Mouse (Mus musculus) intestine, embryonic 16.5 days (tissue): ENCODE data around the gene Tnfrsf12a. TPM values are rescaled to one million over a fixed set of nuclear protein-coding genes. Genes with fewer than 3 reads are reported as not detected.

Source experiments
- ATAC-seq: fragments of 200-750 bp; cut with Nextera tagmentation; 2 replicates; pipeline ENCODE4 v1.8.0; 2017; ENCODE audit warnings: moderate TSS enrichment, moderate library complexity
- H3K27ac ChIP-seq: fragments of 300-500 bp; sonication (generic); 2 replicates; pipeline ENCODE4 v1.5.1; 2014; ENCODE audit warnings: mild to moderate bottlenecking, low read length
- H3K27me3 ChIP-seq: fragments of 300-500 bp; sonication (generic); replicated peaks from 2 replicates; pipeline ENCODE4 v1.6.1; 2014; ENCODE audit warnings: low read length, control low read depth, mixed read lengths; ENCODE audit not compliant: control insufficient read depth, insufficient read depth
- H3K36me3 ChIP-seq: fragments of 300-500 bp; sonication (generic); 2 replicates; pipeline ENCODE4 v1.6.1; 2014; ENCODE audit warnings: low read length, control low read depth; ENCODE audit not compliant: control insufficient read depth, insufficient read depth
- H3K4me1 ChIP-seq: fragments of 300-500 bp; sonication (generic); 2 replicates; pipeline ENCODE4 v1.6.1; 2014; ENCODE audit warnings: low read length, control low read depth, mixed read lengths; ENCODE audit not compliant: control insufficient read depth, insufficient read depth
- H3K4me2 ChIP-seq: fragments of 300-500 bp; sonication (generic); 2 replicates; pipeline ENCODE4 v1.6.1; 2014; ENCODE audit warnings: low read depth, low read length, control low read depth
- H3K4me3 ChIP-seq: fragments of 300-500 bp; sonication (generic); 2 replicates; pipeline ENCODE4 v1.5.1; 2014; ENCODE audit warnings: mild to moderate bottlenecking, low read length
- H3K9ac ChIP-seq: fragments of 300-500 bp; sonication (generic); 2 replicates; pipeline ENCODE4 v1.6.1; 2014; ENCODE audit warnings: low read depth, low read length
- H3K9me3 ChIP-seq: fragments of 300-500 bp; sonication (generic); 2 replicates; pipeline ENCODE4 v1.6.1; 2016; ENCODE audit warnings: low read length, control low read depth; ENCODE audit not compliant: control insufficient read depth
- WGBS: fragments of 180-500 bp; shearing (Covaris S2); extraction: QIAGEN DNeasy Blood & Tissue Kit; methylation state at CpG from one replicate; pipeline ENCODE4 v1.1.7; 2014; 5-methylcytosine and 5-hydroxymethylcytosine counted together
- polyA plus RNA-seq: library from polyadenylated mRNA; unstranded; fragments of >200 nt; fragmentation: Nextera tagmentation; extraction: Ambion mirVana; gene quantifications from 2 replicates; pipeline ENCODE4 v1.2.1, GENCODE M21; 2015

Gene Tnfrsf12a
- 19.3 and 22.8 TPM in 2 replicates for polyA plus RNA-seq

DNA sequence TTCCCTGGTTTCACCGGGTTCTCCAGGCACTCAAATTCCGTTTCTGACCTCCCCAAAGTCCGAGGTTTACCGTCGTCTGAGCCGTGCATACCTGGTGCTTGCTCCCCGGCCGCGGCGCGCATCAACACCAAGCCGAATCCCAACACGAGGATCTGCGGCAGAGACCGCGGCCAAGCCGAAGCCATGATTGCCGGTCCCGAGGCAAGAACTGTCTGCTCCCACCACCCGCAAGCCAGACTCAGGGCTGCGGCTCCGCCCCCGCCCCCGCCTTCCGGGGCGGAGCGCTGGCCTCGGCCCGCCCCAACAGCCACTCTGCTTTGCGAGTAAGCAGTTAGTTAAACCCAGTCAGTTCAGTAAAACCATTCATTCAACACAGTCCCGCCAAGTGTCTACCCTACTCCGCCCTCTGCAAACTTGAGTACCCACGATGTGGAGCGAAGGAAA lies at the start of gene Tnfrsf12a:
TSS of gene Tnfrsf12a (minus strand) at position 233 of the 444 bp plus-strand sequence.
- Histone ChIP-seq H3K4me2 (peak within 1 kb of the TSS; percentile 97), H3K4me1 (peaks cover 45% of the 10 kb centered on the region), H3K36me3 (no peaks in the 10 kb centered on the region), H3K27me3 (peaks cover 22% of the 10 kb centered on the region; the same call in 1 of the 2 replicates), H3K4me3 (peak within 1 kb of the TSS; percentile 69), H3K27ac (peak within 1 kb of the TSS; percentile 71), H3K9me3 (no peaks in the 10 kb centered on the region), H3K9ac (peak within 1 kb of the TSS; percentile 71)
- WGBS = under 1% methylated on average over 34 of the region's 34 CpGs
- ATAC-seq = peak; percentile 44

DNA sequence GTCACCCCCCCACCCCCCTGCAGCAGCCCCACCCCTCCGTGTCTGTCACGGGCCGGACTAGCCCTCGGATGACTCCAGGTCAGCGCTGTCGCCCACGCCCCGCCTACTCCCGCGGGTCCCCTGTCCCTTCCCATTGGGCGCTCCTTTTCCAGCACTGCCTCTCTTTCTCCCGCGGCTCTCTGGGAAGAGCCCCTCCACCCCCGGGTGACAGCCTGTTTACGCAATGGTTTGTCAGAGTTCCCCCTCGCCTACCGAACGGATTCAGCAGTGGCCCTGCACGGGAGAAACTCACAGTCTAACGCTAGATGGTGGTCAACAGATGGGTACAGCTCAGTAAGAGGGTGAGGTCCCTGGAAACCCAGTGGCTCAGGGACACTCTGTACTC lies 49.5 kb upstream of the Tnfrsf12a start:
- Histone ChIP-seq H3K27me3 (no peaks in the 10 kb centered on the region), H3K27ac (peak overlapping the region; percentile 88), H3K4me2 (peak overlapping the region; percentile 70), H3K4me3 (peak overlapping the region; percentile 83), H3K9ac (peak overlapping the region; percentile 83), H3K36me3 (no peaks in the 10 kb centered on the region), H3K9me3 (no peaks in the 10 kb centered on the region), H3K4me1 (peaks cover 10% of the 10 kb centered on the region)
- ATAC-seq = peak; percentile 90
- WGBS = 1% methylated on average over 18 of the region's 20 CpGs

DNA sequence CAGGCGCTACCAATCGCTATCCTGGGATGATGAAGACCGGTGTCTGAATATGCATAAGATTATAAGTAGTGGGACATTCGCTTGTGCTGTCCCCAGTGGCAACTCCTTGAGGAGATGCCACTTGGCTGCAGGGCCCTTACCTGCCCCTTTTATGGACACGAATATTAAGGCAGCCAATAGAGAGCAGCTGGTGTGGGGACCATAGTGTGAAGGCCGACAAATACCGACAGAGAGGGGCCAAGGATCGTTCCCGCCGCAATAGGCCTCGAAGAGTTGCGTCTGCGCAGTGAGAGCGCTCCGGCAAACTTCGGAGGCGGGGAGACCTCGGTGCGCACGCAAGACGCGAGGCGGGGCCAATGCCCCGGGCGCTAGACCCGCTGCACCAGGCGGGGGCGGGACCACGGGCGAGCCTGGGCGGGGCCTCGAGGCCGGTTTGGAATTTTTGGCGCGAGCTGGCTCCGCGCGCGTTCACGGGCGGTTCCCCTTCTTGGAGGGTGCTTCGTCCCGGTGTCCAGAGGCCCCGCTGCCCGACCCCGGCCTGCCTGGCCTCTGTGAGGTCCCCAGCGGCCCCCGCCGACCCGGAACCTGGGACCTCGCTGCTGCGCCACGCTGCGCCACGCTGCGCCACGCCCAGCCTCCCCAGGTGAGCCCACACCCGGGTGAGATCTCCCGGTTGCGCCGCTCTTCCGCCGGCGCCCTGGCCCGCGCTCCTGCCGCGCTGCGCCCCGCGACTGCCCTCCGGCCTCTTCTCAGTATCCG lies 48.9 kb upstream of the Tnfrsf12a start, which contains the start of gene Pkmyt1:
TSS of gene Pkmyt1 (plus strand) at position 338 of the 759 bp plus-strand sequence.
- no peaks in the 10 kb centered on the region for H3K9me3 ChIP-seq
- peak within 1 kb of the TSS; percentile 88 for H3K27ac ChIP-seq
- no peaks in the 10 kb centered on the region for H3K36me3 ChIP-seq
- peak within 1 kb of the TSS; percentile 83 for H3K4me3 ChIP-seq
- H3K4me1 ChIP-seq = peaks cover 16% of the 10 kb centered on the region
- H3K9ac ChIP-seq = peak within 1 kb of the TSS; percentile 83
- H3K4me2 ChIP-seq = peak within 1 kb of the TSS; percentile 70
- ATAC-seq = peak; percentile 94
- 1% methylated on average over 73 of the region's 73 CpGs for WGBS
- no peaks in the 10 kb centered on the region for H3K27me3 ChIP-seq

DNA sequence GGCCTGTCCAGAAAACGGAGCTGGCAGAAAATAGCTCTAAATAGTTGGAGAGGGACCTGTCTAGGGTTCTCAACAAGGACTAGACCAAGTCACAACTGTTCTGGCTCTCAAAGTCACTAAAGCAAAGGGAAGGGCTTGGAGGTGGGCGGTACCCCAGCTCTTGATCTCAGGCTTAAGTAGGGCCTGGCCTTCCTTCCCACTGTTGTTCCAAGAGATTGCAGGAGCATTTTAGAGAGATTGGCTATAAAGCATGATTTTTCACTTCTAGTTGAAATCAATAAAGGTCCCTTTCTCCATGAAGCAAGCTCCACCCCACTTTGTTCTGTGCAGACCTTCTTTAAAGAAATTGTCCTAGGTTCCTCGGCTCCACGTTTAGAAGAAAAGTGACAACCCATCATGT lies 48.2 kb upstream of the Tnfrsf12a start:
- Histone ChIP-seq H3K27ac (peak overlapping the region; percentile 69), H3K4me1 (peaks cover 17% of the 10 kb centered on the region), H3K4me2 (peak overlapping the region; percentile 70), H3K9ac (peak overlapping the region; percentile 69), H3K9me3 (no peaks in the 10 kb centered on the region), H3K36me3 (no peaks in the 10 kb centered on the region), H3K27me3 (no peaks in the 10 kb centered on the region), H3K4me3 (peak overlapping the region; percentile 83)
- WGBS = 55% methylated on average over 4 of the region's 4 CpGs
- no peak for ATAC-seq

DNA sequence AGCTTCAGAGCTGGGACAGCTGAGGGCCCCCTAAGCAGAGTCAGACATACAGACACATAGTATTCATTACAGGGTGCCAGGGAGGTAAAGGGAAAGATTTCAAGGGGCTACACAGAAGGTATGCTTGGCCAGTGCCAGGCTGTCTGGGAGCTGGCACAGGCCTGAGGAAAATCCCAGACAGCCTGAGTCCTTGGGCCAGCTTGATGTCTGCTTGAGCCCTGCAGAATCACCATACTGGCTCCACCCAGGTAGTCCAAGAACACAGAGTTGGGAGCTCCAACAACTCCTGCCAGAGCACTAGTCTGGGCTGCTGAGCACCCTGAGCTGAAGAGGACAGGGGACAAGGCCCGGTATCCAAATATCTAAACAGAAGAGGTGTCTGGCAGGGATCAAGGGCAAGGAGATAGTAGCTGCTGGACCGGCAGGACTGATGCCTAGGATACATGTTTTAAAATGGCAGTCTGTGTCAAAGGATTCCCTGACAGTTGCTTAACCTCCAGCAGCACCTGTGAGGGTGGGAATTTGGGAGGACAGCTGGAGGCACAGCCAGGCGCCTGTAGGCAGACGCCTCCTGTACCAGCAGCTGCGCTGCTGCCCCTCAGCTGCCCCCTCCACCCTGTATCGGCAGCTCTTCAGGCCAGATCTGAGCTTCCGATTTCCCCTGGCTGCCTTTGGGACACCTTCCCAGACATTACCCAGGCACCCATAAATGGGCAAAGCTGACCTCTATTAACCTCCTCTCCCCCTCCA lies 45.3 kb upstream of the Tnfrsf12a start, which contains the start of gene 1520401A03Rik:
TSS of gene 1520401A03Rik (minus strand) at position 408 of the 750 bp plus-strand sequence.
- no peak for ATAC-seq
- Histone ChIP-seq H3K4me1 (peaks cover 17% of the 10 kb centered on the region), H3K4me2 (no peak within 1 kb of the TSS), H3K27ac (no peak within 1 kb of the TSS), H3K9ac (no peak within 1 kb of the TSS), H3K4me3 (no peak within 1 kb of the TSS), H3K27me3 (no peaks in the 10 kb centered on the region), H3K36me3 (no peaks in the 10 kb centered on the region), H3K9me3 (no peaks in the 10 kb centered on the region)
- 62% methylated on average over 7 of the region's 7 CpGs for WGBS

DNA sequence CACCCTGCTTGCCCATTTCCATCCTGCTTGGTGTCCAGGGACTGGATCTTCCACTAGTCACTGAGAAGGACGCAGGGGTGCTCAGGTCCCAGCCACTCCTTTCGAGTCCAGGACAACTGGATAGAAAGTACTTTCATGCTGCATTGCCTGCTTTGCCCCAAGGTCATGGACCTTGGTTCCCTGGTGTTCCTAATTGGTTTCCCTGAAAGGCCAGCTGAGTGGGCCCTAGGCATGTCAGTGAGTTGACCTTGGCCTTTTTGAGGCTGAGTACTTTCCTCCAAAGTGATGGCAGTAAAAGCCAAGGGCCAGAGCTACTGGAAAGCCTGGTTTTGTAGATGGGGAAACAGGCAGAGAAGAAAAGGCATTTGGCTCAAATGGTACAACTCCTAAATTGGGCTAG lies 44.6 kb upstream of the Tnfrsf12a start:
- H3K36me3 ChIP-seq = no peaks in the 10 kb centered on the region
- no peak overlapping the region for H3K27ac ChIP-seq
- WGBS = 74% methylated on average over 2 of the region's 2 CpGs
- H3K4me2 ChIP-seq = no peak overlapping the region
- H3K4me1 ChIP-seq = peaks cover 17% of the 10 kb centered on the region
- H3K27me3 ChIP-seq = no peaks in the 10 kb centered on the region
- H3K9me3 ChIP-seq = no peaks in the 10 kb centered on the region
- H3K4me3 ChIP-seq = no peak overlapping the region
- no peak for ATAC-seq
- H3K9ac ChIP-seq = no peak overlapping the region

DNA sequence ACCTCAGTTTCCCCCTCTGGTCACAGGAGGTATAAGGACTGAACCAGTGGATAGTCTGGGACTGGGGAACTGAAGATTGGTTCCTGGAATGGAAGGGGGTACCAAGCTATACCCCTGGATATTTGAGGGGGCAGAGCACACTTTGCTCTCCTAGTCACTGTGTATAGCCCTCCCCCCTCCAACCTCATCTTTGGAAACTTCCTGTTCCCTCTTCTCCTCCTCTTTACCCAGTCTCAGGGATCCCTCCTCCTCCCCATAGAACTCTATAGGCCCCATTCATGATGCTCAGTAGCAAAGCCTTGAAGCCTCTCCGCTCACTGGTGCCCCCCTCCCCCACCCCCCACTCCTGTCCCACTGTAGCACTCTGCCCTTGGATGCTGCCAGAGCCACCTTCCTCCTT lies 42.2 kb upstream of the Tnfrsf12a start:
- no peaks in the 10 kb centered on the region for H3K9me3 ChIP-seq
- peaks cover 11% of the 10 kb centered on the region for H3K4me1 ChIP-seq
- ATAC-seq = no peak
- no peaks in the 10 kb centered on the region for H3K36me3 ChIP-seq
- no peak overlapping the region for H3K9ac ChIP-seq
- no peak overlapping the region for H3K4me3 ChIP-seq
- WGBS = 39% methylated on average over 1 of the region's 1 CpGs
- no peak overlapping the region for H3K4me2 ChIP-seq
- H3K27ac ChIP-seq = no peak overlapping the region
- H3K27me3 ChIP-seq = no peaks in the 10 kb centered on the region

DNA sequence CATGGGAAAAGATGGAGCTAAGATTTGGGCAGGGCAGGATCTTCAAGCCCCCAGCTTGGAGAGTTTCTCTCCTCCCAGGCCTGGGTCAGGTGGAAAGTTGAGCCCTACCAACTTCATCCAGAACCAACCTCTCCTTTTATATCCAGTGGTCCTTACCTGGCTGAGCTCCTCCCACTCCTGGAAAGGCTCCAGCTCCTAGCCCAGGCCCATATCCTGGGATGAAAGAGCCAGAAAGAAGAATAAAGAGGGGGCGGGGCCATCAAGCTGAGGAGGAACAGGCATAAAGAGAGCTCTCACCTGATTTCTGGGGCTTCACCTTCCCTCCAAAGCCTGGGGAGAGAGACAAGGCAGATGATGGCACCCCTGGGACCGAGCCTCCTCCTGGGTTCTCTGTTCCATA lies 39.7 kb upstream of the Tnfrsf12a start:
- Histone ChIP-seq H3K9me3 (no peaks in the 10 kb centered on the region), H3K27ac (no peak overlapping the region), H3K4me2 (no peak overlapping the region), H3K27me3 (no peaks in the 10 kb centered on the region), H3K4me1 (peaks cover 11% of the 10 kb centered on the region), H3K36me3 (no peaks in the 10 kb centered on the region), H3K9ac (no peak overlapping the region), H3K4me3 (no peak overlapping the region)
- 60% methylated on average over 2 of the region's 2 CpGs for WGBS
- no peak for ATAC-seq

DNA sequence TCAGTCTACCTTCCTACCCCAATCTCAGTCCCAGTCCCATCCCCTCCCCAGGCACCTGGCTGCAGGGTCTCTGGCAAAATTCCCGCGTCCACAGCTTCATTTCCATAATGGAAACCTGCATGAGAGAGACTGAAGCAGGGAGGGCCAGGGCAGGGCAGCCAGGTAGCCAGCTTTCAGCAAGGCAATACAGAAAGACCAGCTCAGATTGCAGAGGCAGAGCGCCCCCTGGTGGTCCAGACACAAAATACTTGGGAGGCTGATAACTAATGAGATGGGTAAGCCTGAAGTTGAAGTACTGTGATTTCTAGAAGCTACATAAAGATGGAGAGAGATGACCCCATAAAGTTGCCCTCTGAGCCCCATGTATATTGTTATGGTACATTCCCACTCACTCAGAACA lies 28.9 kb upstream of the Tnfrsf12a start:
- 3% methylated on average over 3 of the region's 3 CpGs for WGBS
- H3K4me2 ChIP-seq = no peak overlapping the region
- peak; percentile 62 for ATAC-seq

More for the DNA sequence above, 28.9 kb upstream of the Tnfrsf12a start:
- Histone ChIP-seq H3K36me3 (no peaks in the 10 kb centered on the region), H3K9ac (no peak overlapping the region), H3K9me3 (no peaks in the 10 kb centered on the region), H3K4me3 (no peak overlapping the region), H3K27ac (no peak overlapping the region), H3K27me3 (0 out of 2 replicates have a peak, but pooled peaks cover 3% of the 10 kb centered on the region), H3K4me1 (no peaks in the 10 kb centered on the region)
